Mouse (Mus musculus) adrenal gland, adult 10 weeks (tissue): ENCODE measurements around the gene Gm13290. TPM values are rescaled to one million over a fixed set of nuclear protein-coding genes. Genes with fewer than 3 reads are reported as not detected.

ENCODE experiments used
- polyA plus RNA-seq: library from polyadenylated mRNA; stranded (reverse); fragments of 350-450 nt; fragmentation: Illumina TruSeq; extraction: RNeasy Lipid Tissue Mini Kit (QIAGEN cat#74804); gene quantifications from one replicate; pipeline ENCODE4 v1.2.3, GENCODE M21; 2014; ENCODE audit warnings: low read depth, low replicate concordance

The Gm13290 gene
- polyA plus RNA-seq, result not detected

DNA sequence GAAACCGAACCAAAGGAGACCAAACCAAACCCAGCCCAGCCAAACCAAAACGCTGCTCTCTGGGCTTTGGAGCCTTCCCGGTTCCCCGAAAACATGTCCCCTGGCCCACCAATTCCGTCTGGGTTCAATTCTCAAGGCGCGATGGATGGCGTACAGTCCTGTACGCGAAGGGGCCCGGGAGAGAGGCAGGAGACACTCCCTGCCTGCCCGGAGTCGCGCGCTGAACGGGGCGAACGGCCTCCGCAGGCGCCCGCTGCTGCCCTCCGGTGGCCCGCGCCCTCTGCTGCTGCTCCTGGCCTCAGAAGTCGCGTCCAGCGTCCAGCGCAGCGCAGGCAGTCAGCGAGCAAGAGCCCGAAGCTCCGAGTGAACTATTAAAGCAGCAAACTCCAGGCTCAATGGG, at the start of gene Gm13290:
Gm13290 (plus strand) TSS at position 301 of the 400 bp plus-strand sequence.

DNA sequence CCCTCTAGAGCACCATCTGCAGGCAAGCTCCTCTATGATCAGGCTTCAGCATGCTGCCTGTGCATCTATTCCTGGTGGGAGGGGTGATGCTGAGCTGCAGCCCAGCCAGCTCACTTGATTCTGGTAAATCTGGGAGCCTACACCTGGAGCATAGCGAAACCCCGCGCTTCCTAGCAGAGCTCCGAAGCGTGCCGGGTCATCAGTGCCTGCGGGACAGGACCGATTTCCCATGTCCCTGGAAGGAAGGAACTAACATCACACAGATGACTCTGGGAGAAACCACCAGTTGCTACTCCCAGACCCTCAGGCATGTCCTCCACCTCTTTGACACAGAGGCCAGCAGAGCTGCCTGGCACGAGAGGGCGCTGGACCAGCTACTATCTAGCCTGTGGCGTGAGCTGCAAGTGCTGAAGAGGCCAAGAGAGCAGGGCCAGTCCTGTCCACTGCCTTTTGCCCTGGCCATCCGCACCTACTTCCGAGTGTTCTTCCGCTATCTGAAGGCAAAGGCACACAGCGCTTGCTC, 18.8 kb upstream of the Gm13290 start, which contains the start of gene Gm13271:
Gm13271 (plus strand) TSS at position 51 of the 523 bp plus-strand sequence.

DNA sequence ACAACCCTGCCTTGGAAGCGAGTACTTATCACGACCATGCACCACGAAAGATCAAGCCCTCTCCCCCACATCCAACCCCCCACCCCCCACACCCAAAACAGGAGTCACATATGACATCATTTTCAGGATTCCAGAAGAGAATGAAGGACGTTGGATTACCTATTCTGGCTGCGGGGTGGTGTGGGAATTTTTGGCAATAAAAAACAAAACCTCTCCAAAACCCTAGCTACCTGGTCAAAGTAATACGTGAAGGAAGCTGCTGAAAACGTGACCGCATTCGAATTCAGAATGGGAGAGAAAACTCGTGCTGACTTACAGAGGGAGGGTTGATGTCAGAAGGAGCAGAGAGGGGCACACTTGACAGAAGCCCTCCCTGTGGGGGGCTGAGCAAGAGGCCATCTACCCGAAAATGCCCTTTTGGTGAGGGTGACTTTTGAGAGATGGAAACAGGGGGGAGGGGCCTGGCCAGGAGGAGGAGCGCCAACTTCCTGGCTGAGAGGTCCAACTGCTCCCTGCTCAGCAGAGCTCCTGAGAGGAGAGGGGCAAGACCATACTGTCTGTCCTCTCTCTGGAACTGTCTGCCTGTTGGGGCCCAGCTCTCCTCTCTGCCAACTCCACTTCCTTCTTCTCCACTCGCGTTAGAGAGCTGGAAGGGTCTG, 13.9 kb upstream of the Gm13290 start, which contains the start of gene Gm13283:
Gm13283 (plus strand) TSS at position 510 of the 659 bp plus-strand sequence.

DNA sequence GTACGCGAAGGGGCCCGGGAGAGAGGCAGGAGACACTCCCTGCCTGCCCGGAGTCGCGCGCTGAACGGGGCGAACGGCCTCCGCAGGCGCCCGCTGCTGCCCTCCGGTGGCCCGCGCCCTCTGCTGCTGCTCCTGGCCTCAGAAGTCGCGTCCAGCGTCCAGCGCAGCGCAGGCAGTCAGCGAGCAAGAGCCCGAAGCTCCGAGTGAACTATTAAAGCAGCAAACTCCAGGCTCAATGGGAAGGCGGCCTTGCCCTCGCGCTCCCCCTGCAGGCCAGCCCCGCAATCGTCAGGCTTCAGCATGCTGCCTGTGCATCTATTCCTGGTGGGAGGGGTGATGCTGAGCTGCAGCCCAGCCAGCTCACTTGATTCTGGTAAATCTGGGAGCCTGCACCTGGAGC, 3.0 kb downstream of the Gm13290 start, which contains the start of gene Gm13289:
Gm13289 (plus strand) TSS at position 301 of the 400 bp plus-strand sequence.

DNA sequence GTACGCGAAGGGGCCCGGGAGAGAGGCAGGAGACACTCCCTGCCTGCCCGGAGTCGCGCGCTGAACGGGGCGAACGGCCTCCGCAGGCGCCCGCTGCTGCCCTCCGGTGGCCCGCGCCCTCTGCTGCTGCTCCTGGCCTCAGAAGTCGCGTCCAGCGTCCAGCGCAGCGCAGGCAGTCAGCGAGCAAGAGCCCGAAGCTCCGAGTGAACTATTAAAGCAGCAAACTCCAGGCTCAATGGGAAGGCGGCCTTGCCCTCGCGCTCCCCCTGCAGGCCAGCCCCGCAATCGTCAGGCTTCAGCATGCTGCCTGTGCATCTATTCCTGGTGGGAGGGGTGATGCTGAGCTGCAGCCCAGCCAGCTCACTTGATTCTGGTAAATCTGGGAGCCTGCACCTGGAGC, 5.9 kb downstream of the Gm13290 start, which contains the start of gene Gm13272:
Gm13272 (plus strand) TSS at position 301 of the 400 bp plus-strand sequence.

DNA sequence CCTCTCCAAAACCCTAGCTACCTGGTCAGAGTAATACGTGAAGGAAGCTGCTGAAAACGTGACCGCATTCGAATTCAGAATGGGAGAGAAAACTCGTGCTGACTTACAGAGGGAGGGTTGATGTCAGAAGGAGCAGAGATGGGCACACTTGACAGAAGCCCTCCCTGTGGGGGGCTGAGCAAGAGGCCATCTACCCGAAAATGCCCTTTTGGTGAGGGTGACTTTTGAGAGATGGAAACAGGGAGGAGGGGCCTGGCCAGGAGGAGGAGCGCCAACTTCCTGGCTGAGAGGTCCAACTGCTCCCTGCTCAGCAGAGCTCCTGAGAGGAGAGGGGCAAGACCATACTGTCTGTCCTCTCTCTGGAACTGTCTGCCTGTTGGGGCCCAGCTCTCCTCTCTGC, 8.2 kb downstream of the Gm13290 start, which contains the start of gene Ifnz:
Ifnz (plus strand) TSS at position 301 of the 400 bp plus-strand sequence.

DNA sequence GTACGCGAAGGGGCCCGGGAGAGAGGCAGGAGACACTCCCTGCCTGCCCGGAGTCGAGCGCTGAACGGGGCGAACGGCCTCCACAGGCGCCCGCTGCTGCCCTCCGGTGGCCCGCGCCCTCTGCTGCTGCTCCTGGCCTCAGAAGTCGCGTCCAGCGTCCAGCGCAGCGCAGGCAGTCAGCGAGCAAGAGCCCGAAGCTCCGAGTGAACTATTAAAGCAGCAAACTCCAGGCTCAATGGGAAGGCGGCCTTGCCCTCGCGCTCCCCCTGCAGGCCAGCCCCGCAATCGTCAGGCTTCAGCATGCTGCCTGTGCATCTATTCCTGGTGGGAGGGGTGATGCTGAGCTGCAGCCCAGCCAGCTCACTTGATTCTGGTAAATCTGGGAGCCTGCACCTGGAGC, 11.8 kb downstream of the Gm13290 start, which contains the start of gene Gm13276:
Gm13276 (plus strand) TSS at position 301 of the 400 bp plus-strand sequence.

DNA sequence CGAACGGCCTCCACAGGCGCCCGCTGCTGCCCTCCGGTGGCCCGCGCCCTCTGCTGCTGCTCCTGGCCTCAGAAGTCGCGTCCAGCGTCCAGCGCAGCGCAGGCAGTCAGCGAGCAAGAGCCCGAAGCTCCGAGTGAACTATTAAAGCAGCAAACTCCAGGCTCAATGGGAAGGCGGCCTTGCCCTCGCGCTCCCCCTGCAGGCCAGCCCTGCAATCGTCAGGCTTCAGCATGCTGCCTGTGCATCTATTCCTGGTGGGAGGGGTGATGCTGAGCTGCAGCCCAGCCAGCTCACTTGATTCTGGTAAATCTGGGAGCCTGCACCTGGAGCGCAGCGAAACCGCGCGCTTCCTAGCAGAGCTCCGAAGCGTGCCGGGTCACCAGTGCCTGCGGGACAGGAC, 14.8 kb downstream of the Gm13290 start, which contains the start of gene Gm13277:
Gm13277 (plus strand) TSS at position 231 of the 400 bp plus-strand sequence.

DNA sequence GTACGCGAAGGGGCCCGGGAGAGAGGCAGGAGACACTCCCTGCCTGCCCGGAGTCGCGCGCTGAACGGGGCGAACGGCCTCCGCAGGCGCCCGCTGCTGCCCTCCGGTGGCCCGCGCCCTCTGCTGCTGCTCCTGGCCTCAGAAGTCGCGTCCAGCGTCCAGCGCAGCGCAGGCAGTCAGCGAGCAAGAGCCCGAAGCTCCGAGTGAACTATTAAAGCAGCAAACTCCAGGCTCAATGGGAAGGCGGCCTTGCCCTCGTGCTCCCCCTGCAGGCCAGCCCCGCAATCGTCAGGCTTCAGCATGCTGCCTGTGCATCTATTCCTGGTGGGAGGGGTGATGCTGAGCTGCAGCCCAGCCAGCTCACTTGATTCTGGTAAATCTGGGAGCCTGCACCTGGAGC, 17.6 kb downstream of the Gm13290 start, which contains the start of gene Gm13278:
Gm13278 (plus strand) TSS at position 301 of the 400 bp plus-strand sequence.

DNA sequence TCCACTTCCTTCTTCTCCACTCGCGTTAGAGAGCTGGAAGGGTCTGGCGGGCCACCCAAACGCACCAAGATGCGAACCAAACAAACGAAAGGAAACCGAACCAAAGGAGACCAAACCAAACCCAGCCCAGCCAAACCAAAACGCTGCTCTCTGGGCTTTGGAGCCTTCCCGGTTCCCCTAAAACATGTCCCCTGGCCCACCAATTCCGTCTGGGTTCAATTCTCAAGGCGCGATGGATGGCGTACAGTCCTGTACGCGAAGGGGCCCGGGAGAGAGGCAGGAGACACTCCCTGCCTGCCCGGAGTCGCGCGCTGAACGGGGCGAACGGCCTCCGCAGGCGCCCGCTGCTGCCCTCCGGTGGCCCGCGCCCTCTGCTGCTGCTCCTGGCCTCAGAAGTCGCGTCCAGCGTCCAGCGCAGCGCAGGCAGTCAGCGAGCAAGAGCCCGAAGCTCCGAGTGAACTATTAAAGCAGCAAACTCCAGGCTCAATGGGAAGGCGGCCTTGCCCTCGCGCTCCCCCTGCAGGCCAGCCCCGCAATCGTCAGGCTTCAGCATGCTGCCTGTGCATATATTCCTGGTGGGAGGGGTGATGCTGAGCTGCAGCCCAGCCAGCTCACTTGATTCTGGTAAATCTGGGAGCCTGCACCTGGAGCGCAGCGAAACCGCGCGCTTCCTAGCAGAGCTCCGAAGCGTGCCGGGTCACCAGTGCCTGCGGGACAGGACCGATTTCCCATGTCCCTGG, 20.5 kb downstream of the Gm13290 start, which contains the start of gene Gm13275:
Gm13275 (plus strand) TSS at position 552 of the 740 bp plus-strand sequence.

DNA sequence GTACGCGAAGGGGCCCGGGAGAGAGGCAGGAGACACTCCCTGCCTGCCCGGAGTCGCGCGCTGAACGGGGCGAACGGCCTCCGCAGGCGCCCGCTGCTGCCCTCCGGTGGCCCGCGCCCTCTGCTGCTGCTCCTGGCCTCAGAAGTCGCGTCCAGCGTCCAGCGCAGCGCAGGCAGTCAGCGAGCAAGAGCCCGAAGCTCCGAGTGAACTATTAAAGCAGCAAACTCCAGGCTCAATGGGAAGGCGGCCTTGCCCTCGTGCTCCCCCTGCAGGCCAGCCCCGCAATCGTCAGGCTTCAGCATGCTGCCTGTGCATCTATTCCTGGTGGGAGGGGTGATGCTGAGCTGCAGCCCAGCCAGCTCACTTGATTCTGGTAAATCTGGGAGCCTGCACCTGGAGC, 23.5 kb downstream of the Gm13290 start, which contains the start of gene Gm13279:
Gm13279 (plus strand) TSS at position 301 of the 400 bp plus-strand sequence.

DNA sequence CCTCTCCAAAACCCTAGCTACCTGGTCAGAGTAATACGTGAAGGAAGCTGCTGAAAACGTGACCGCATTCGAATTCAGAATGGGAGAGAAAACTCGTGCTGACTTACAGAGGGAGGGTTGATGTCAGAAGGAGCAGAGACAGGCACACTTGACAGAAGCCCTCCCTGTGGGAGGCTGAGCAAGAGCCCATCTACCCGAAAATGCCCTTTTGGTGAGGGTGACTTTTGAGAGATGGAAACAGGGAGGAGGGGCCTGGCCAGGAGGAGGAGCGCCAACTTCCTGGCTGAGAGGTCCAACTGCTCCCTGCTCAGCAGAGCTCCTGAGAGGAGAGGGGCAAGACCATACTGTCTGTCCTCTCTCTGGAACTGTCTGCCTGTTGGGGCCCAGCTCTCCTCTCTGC, 25.7 kb downstream of the Gm13290 start, which contains the start of gene Gm13285:
Gm13285 (plus strand) TSS at position 301 of the 400 bp plus-strand sequence.

DNA sequence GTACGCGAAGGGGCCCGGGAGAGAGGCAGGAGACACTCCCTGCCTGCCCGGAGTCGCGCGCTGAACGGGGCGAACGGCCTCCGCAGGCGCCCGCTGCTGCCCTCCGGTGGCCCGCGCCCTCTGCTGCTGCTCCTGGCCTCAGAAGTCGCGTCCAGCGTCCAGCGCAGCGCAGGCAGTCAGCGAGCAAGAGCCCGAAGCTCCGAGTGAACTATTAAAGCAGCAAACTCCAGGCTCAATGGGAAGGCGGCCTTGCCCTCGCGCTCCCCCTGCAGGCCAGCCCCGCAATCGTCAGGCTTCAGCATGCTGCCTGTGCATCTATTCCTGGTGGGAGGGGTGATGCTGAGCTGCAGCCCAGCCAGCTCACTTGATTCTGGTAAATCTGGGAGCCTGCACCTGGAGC, 29.3 kb downstream of the Gm13290 start, which contains the start of gene Gm13287:
Gm13287 (plus strand) TSS at position 301 of the 400 bp plus-strand sequence.

DNA sequence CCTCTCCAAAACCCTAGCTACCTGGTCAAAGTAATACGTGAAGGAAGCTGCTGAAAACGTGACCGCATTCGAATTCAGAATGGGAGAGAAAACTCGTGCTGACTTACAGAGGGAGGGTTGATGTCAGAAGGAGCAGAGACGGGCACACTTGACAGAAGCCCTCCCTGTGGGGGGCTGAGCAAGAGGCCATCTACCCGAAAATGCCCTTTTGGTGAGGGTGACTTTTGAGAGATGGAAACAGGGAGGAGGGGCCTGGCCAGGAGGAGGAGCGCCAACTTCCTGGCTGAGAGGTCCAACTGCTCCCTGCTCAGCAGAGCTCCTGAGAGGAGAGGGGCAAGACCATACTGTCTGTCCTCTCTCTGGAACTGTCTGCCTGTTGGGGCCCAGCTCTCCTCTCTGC, 31.6 kb downstream of the Gm13290 start, which contains the start of gene Gm13288:
Gm13288 (plus strand) TSS at position 301 of the 400 bp plus-strand sequence.

DNA sequence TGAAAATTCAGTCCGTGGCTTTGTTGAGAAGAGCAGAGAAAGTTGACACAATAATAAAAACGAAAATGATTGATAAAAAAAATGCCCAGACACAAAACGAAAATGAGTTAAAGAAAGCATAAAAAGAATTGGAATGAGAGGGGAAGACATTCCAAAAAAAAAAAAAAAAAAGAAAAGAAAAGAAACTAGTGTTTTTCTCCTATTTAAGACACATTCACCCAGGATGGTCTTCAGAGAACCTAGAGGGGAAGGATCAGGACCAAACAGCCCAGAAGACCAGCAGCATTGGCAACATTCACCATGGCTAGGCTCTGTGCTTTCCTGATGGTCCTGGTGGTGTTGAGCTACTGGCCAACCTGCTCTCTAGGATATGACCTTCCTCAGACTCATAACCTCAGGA, 42.3 kb downstream of the Gm13290 start, which contains the start of gene Ifna7:
Ifna7 (plus strand) TSS at position 301 of the 400 bp plus-strand sequence.

DNA sequence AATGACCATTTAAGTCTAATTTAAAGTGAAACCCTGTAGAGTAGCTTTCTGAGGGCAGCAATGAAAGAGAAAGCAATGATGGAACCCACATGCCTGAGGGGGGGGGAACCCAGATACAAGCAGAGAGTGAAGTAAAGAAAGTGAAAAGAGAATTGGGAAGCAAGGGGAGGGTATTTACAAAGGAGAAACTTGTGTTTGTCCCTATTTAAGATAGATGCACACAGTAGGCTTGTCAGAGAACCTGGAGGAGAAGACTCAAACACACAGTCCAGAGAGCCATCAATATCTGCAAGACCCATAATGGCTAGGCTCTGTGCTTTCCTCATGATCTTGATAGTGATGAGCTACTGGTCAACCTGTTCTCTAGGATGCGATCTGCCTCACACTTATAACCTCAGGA, 46.0 kb downstream of the Gm13290 start, which contains the start of gene Ifna11:
Ifna11 (plus strand) TSS at position 301 of the 400 bp plus-strand sequence.

Other genes with a start within 250 kb of the Gm13290 start
- gene Ifna15, start 215.6 kb upstream of the Gm13290 start, polyA plus RNA-seq, result not detected
- not detected for gene Ifna14, start 202.0 kb upstream of the Gm13290 start, polyA plus RNA-seq
- not detected for gene Ifna9, start 181.4 kb upstream of the Gm13290 start, polyA plus RNA-seq
- gene Ifna12, start 170.5 kb upstream of the Gm13290 start, polyA plus RNA-seq, result not detected
- gene C87499, start 139.4 kb upstream of the Gm13290 start, polyA plus RNA-seq, result not detected
- not detected for gene Ifna13, start 129.4 kb upstream of the Gm13290 start, polyA plus RNA-seq
- not detected for gene Ifna16, start 96.9 kb upstream of the Gm13290 start, polyA plus RNA-seq
- not detected for gene Ifna2, start 89.9 kb upstream of the Gm13290 start, polyA plus RNA-seq
- not detected for gene Ifnab, start 82.5 kb upstream of the Gm13290 start, polyA plus RNA-seq
- not detected for gene Gm26566, start 52.0 kb upstream of the Gm13290 start, polyA plus RNA-seq
- 192 TPM for gene Klhl9, start 51.4 kb upstream of the Gm13290 start, polyA plus RNA-seq
- gene Gm13271, start 19.0 kb upstream of the Gm13290 start, polyA plus RNA-seq, result not detected
- gene Gm13283, start 13.7 kb upstream of the Gm13290 start, polyA plus RNA-seq, result not detected
- gene Gm13289, start 3.1 kb downstream of the Gm13290 start, polyA plus RNA-seq, result not detected
- gene Gm13272, start 6.0 kb downstream of the Gm13290 start, polyA plus RNA-seq, result not detected
- gene Ifnz, start 8.3 kb downstream of the Gm13290 start, polyA plus RNA-seq, result not detected
- not detected for gene Gm13276, start 11.9 kb downstream of the Gm13290 start, polyA plus RNA-seq
- gene Gm13277, start 14.8 kb downstream of the Gm13290 start, polyA plus RNA-seq, result not detected
- gene Gm13278, start 17.7 kb downstream of the Gm13290 start, polyA plus RNA-seq, result not detected
- gene Gm13275, start 20.7 kb downstream of the Gm13290 start, polyA plus RNA-seq, result not detected
- not detected for gene Gm13279, start 23.6 kb downstream of the Gm13290 start, polyA plus RNA-seq
- not detected for gene Gm13285, start 25.8 kb downstream of the Gm13290 start, polyA plus RNA-seq
- gene Gm13287, start 29.4 kb downstream of the Gm13290 start, polyA plus RNA-seq, result not detected
- gene Gm13288, start 31.7 kb downstream of the Gm13290 start, polyA plus RNA-seq, result not detected
- gene Ifna7, start 42.4 kb downstream of the Gm13290 start, polyA plus RNA-seq, result not detected
- gene Ifna11, start 46.1 kb downstream of the Gm13290 start, polyA plus RNA-seq, result not detected
- gene Ifna6, start 53.6 kb downstream of the Gm13290 start, polyA plus RNA-seq, result not detected
- gene Ifna5, start 61.7 kb downstream of the Gm13290 start, polyA plus RNA-seq, result not detected
- not detected for gene Ifna4, start 68.0 kb downstream of the Gm13290 start, polyA plus RNA-seq
- not detected for gene Ifna1, start 76.3 kb downstream of the Gm13290 start, polyA plus RNA-seq
- not detected for gene Ifne, start 106.4 kb downstream of the Gm13290 start, polyA plus RNA-seq